Mouse (Mus musculus) CH12.LX (cell line): ENCODE results near the gene Slc25a44. TPM values are rescaled to one million over a fixed set of nuclear protein-coding genes. Genes with fewer than 3 reads are reported as not detected.

Experiments used
- DNase-seq: peaks from one replicate; pipeline ENCODE4 v3.0.0-alpha.2; 2013; ENCODE audit errors: extremely low read depth
- H3K27ac ChIP-seq: 2 replicates; pipeline ENCODE4 v1.5.1; 2012; ENCODE audit warnings: low read depth, mild to moderate bottlenecking, control low read depth, moderate library complexity; ENCODE audit not compliant: insufficient read depth
- H3K27me3 ChIP-seq: replicated peaks from 2 replicates; pipeline ENCODE3; 2012; ENCODE audit warnings: inconsistent platforms
- H3K36me3 ChIP-seq, 2 experiments: replicated peaks in 1 of 2; 2 replicates each; pipeline versions ENCODE3 to v1.6.1; 2012; ENCODE audit warnings: inconsistent platforms in 1 of 2, low read length in 1 of 2, mild to moderate bottlenecking in 1 of 2, mixed read lengths in 1 of 2, moderate library complexity in 1 of 2; ENCODE audit not compliant: control insufficient read depth in 1 of 2, insufficient read depth in 1 of 2
- H3K4me1 ChIP-seq, 2 experiments: 2 replicates each; pipeline ENCODE4 v1.6.1; 2012; ENCODE audit warnings: inconsistent platforms in 1 of 2, moderate library complexity in 1 of 2; ENCODE audit not compliant: insufficient read depth in 2 of 2, control insufficient read depth in 1 of 2
- H3K4me2 ChIP-seq: 2 replicates; pipeline ENCODE4 v1.6.1; 2012; ENCODE audit warnings: low read depth, mild to moderate bottlenecking, control low read depth; ENCODE audit not compliant: poor library complexity, insufficient read depth, severe bottlenecking
- H3K4me3 ChIP-seq, 3 experiments: fragments of 150-350 bp in 1 of 3; sonication (generic) in 1 of 3; replicated peaks in 1 of 3; 2 replicates each; pipeline versions ENCODE3 to v1.5.1; 2011 to 2012; ENCODE audit warnings: low read depth in 2 of 3, low read length in 2 of 3, mild to moderate bottlenecking in 2 of 3, moderate library complexity in 2 of 3, control low read depth in 1 of 3, improper control_type of control experiment in 1 of 3, inconsistent platforms in 1 of 3, mixed read lengths in 1 of 3; ENCODE audit not compliant: poor library complexity in 1 of 3
- H3K79me2 ChIP-seq: replicated peaks from 2 replicates; pipeline ENCODE4 v1.6.1; 2012; ENCODE audit warnings: mild to moderate bottlenecking, moderate library complexity; ENCODE audit not compliant: control insufficient read depth, poor library complexity, insufficient read depth, severe bottlenecking; ENCODE audit errors: extremely low read depth
- H3K9ac ChIP-seq: 2 replicates; pipeline ENCODE4 v1.6.1; 2012; ENCODE audit warnings: low read depth, mild to moderate bottlenecking, control low read depth, moderate library complexity; ENCODE audit not compliant: insufficient read depth
- H3K9me3 ChIP-seq: replicated peaks from 2 replicates; pipeline ENCODE3; 2012; ENCODE audit warnings: low read length, inconsistent platforms, mixed read lengths
- CHD1 ChIP-seq: IDR thresholded peaks from 2 replicates; pipeline ENCODE4 v1.6.1; 2012; ENCODE audit warnings: low read depth, low read length, improper control_type of control experiment, inconsistent platforms
- CTCF ChIP-seq, 2 experiments: IDR thresholded peaks in 1 of 2; conservative IDR thresholded peaks in 1 of 2; 2 replicates each; pipeline ENCODE4 v1.5.1; 2011 to 2012; ENCODE audit warnings: low read depth in 2 of 2, low read length in 2 of 2, improper control_type of control experiment in 1 of 2, inconsistent platforms in 1 of 2, mild to moderate bottlenecking in 1 of 2, moderate library complexity in 1 of 2
- ELF1 ChIP-seq: IDR thresholded peaks from 2 replicates; pipeline ENCODE4 v1.6.1; 2014; ENCODE audit warnings: low read depth, mild to moderate bottlenecking, inconsistent platforms, low read length, improper control_type of control experiment
- GABPA ChIP-seq: IDR thresholded peaks from 2 replicates; pipeline ENCODE4 v1.6.1; 2012; ENCODE audit warnings: low read depth, low read length, improper control_type of control experiment, inconsistent platforms; ENCODE audit not compliant: insufficient replicate concordance
- JUN ChIP-seq: IDR thresholded peaks from 2 replicates; pipeline ENCODE4 v1.6.1; 2011; ENCODE audit warnings: low read depth, mild to moderate bottlenecking, low read length, improper control_type of control experiment, moderate library complexity; ENCODE audit not compliant: insufficient read depth
- JUND ChIP-seq: conservative IDR thresholded peaks from 2 replicates; pipeline ENCODE4 v1.6.1; 2011; ENCODE audit warnings: low read depth, low read length, improper control_type of control experiment
- KAT2A ChIP-seq: IDR thresholded peaks from 2 replicates; pipeline ENCODE4 v1.6.1; 2012; ENCODE audit warnings: low read length, improper control_type of control experiment, inconsistent platforms; ENCODE audit not compliant: insufficient replicate concordance
- MAZ ChIP-seq: IDR thresholded peaks from 2 replicates; pipeline ENCODE4 v1.6.1; 2012; ENCODE audit warnings: low read depth, mild to moderate bottlenecking, inconsistent platforms, low read length, improper control_type of control experiment, moderate library complexity
- MEF2A ChIP-seq: IDR thresholded peaks from 2 replicates; pipeline ENCODE4 v1.6.1; 2014; ENCODE audit warnings: low read depth, mild to moderate bottlenecking, inconsistent platforms, low read length, improper control_type of control experiment, borderline replicate concordance
- MXI1 ChIP-seq: IDR thresholded peaks from 2 replicates; pipeline ENCODE4 v1.6.1; 2011; ENCODE audit warnings: mild to moderate bottlenecking, low read depth, low read length, improper control_type of control experiment
- PAX5 ChIP-seq: IDR thresholded peaks from 2 replicates; pipeline ENCODE4 v1.6.1; 2012; ENCODE audit warnings: low read length, inconsistent platforms, mixed read lengths
- POLR2A ChIP-seq: IDR thresholded peaks from 2 replicates; pipeline ENCODE4 v1.6.1; 2011; ENCODE audit warnings: low read depth, mild to moderate bottlenecking, improper control_type of control experiment, low read length
- POLR2AphosphoS2 ChIP-seq: IDR thresholded peaks from 2 replicates; pipeline ENCODE4 v1.6.1; 2011; ENCODE audit warnings: low read depth, low read length, improper control_type of control experiment
- SIN3A ChIP-seq: IDR thresholded peaks from 2 replicates; pipeline ENCODE4 v1.6.1; 2012; ENCODE audit warnings: low read length, improper control_type of control experiment, inconsistent platforms
- SMC3 ChIP-seq: IDR thresholded peaks from 2 replicates; pipeline ENCODE4 v1.6.1; 2011; ENCODE audit warnings: low read depth, low read length, improper control_type of control experiment
- TBP ChIP-seq: conservative IDR thresholded peaks from 2 replicates; pipeline ENCODE4 v1.6.1; 2011; ENCODE audit warnings: low read depth, low read length, improper control_type of control experiment
- TCF12 ChIP-seq: IDR thresholded peaks from 2 replicates; pipeline ENCODE4 v1.6.1; 2014; ENCODE audit warnings: low read depth, mild to moderate bottlenecking, inconsistent platforms, low read length, improper control_type of control experiment
- UBTF ChIP-seq: IDR thresholded peaks from 2 replicates; pipeline ENCODE4 v1.6.1; 2012; ENCODE audit warnings: low read depth, mild to moderate bottlenecking, inconsistent platforms, low read length, improper control_type of control experiment, moderate library complexity
- ZKSCAN1 ChIP-seq: IDR thresholded peaks from 2 replicates; pipeline ENCODE4 v1.6.1; 2012; ENCODE audit warnings: low read depth, inconsistent platforms, low read length, improper control_type of control experiment, borderline replicate concordance
- ZMIZ1 ChIP-seq: IDR thresholded peaks from 2 replicates; pipeline ENCODE4 v1.6.1; 2012; ENCODE audit warnings: low read depth, mild to moderate bottlenecking, inconsistent platforms, low read length, improper control_type of control experiment
- dilution Hi-C: fragments of 300-500 bp; cut with MboI; formaldehyde crosslinking; loops from 2 replicates; pipeline ENCODE4 v1.14.3; 2020; ENCODE audit warnings: low sequenced_read_pairs; ENCODE audit not compliant: extremely low pct_unique_long_range_greater_than_20kb, extremely low pct_ligation_motif_present
- in situ Hi-C: fragments of 300-500 bp; cut with MboI; formaldehyde crosslinking; loops from 3 replicates; pipeline ENCODE4 v1.14.3; 2019; ENCODE audit warnings: low sequenced_read_pairs, low pct_ligation_motif_present, low pct_unique_long_range_greater_than_20kb, mixed read lengths
- polyA plus RNA-seq: library from polyadenylated mRNA; unstranded; fragments of >175 nt; gene quantifications from 2 replicates; pipeline ENCODE4 v1.2.1, GENCODE M21; 2012; ENCODE audit warnings: low read depth; ENCODE audit not compliant: insufficient read length
- total RNA-seq, 2 experiments: library from RNA; depleted of rRNA; stranded (reverse); fragments of 300-350 nt in 1 of 2; fragments of >200 nt in 1 of 2; gene quantifications; 2 replicates each; pipeline ENCODE4 v1.2.3; 2012 to 2014

Gene Slc25a44
- total and polyA plus RNA-seq, 3 experiments = 8.9 to 17.5 (median 13.2) TPM

DNA sequence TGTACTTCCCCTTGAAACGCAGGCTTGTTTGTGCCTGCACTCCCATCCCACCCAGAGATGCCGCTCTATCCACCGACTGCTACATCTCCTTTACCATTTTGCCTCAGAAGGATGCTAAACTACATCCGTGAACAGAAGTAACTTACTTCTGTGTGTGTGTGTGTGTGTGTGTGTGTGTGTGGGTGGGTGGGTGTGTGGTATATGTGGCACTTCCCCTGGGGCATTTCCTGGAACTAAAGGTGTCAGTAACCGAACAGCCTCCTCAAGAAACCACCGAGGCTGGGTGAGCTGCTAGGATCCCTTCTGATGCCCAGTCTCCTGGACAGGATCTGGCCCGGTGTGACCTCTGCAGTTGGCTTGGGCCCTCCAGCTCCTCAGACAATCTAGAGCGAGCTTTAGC is 29.0 kb upstream of the Slc25a44 start:
- H3K27me3 ChIP-seq = no peaks in the 10 kb centered on the region
- H3K9me3 ChIP-seq = no peaks in the 10 kb centered on the region
- no peak overlapping the region for H3K4me2 ChIP-seq
- in situ Hi-C loops (no loop called here), dilution Hi-C loops (no loop called here)
- DNase-seq = no peak
- H3K27ac ChIP-seq = no peak overlapping the region
- peaks cover 12 to 48% of the 10 kb centered on the region in 2 experiments for H3K4me1 ChIP-seq
- H3K36me3 ChIP-seq = no peaks in the 10 kb centered on the region
- H3K79me2 ChIP-seq = no peaks in the 10 kb centered on the region
- TF ChIP-seq CHD1 = no peak
- TF ChIP-seq SIN3A = no peak
- no peak for TF ChIP-seq CTCF (conservative IDR thresholded peaks at IDR 0.05 in 1 of 2, IDR thresholded peaks at IDR 0.05 in 1 of 2; ENCODE audit: low read depth in 2 of 2, low read length in 2 of 2)
- TF ChIP-seq JUN = no peak
- TF ChIP-seq TBP = no peak
- no peak for TF ChIP-seq PAX5
- no peak for TF ChIP-seq JUND
- no peak for TF ChIP-seq ELF1
- TF ChIP-seq POLR2A = no peak
- TF ChIP-seq MEF2A = no peak
- TF ChIP-seq ZMIZ1 = no peak
- no peak for TF ChIP-seq KAT2A
- TF ChIP-seq SMC3 = no peak
- TF ChIP-seq MAZ = no peak
- no peak for TF ChIP-seq MXI1
- TF ChIP-seq GABPA = no peak
- no peak for TF ChIP-seq TCF12
- no peak for TF ChIP-seq ZKSCAN1
- TF ChIP-seq POLR2AphosphoS2 = no peak
- no peak for TF ChIP-seq UBTF
- H3K4me3 ChIP-seq = no peak overlapping the region
- no peak overlapping the region for H3K9ac ChIP-seq

GRCm38 (mm10) chr3:88453369-88453768 is 28.4 kb upstream of the Slc25a44 start:
- dilution Hi-C loops (no loop called here), in situ Hi-C loops (no loop called here)
- H3K4me1 ChIP-seq = peaks cover 12 to 48% of the 10 kb centered on the region in 2 experiments
- H3K9me3 ChIP-seq = no peaks in the 10 kb centered on the region
- H3K27me3 ChIP-seq = no peaks in the 10 kb centered on the region
- H3K27ac ChIP-seq = no peak overlapping the region
- no peaks in the 10 kb centered on the region for H3K36me3 ChIP-seq
- no peak overlapping the region for H3K4me3 ChIP-seq
- no peaks in the 10 kb centered on the region for H3K79me2 ChIP-seq
- H3K9ac ChIP-seq = no peak overlapping the region
- no peak for DNase-seq
- TF ChIP-seq ELF1 = no peak
- no peak overlapping the region for H3K4me2 ChIP-seq
